Mouse (Mus musculus): ENCODE results near the gene Trim66. TPM values are rescaled to one million over a fixed set of nuclear protein-coding genes. Genes with fewer than 3 reads are reported as not detected.

Trim66 gene
- polyA plus RNA-seq, 1 experiment from 2014 or later = 0.38 TPM

GRCm38 (mm10) chr7:109534921-109535320, 27.0 kb upstream of the Trim66 start:
- Histone ChIP-seq H3K27me3 (replicated peaks; ENCODE audit: control insufficient read depth, insufficient read depth, low read length) (no peaks in the 10 kb centered on the region), H3K9ac (ENCODE audit: low read length) (no peak overlapping the region), H3K4me1 (ENCODE audit: control insufficient read depth, insufficient read depth, low read length) (peaks cover 14% of the 10 kb centered on the region), H3K36me3 (ENCODE audit: control insufficient read depth, insufficient read depth, low read length) (no peaks in the 10 kb centered on the region), H3K9me3 (replicated peaks; ENCODE audit: control insufficient read depth, low read length) (no peaks in the 10 kb centered on the region), H3K4me3 (ENCODE audit: low read depth, low read length) (no peak overlapping the region), H3K27ac (ENCODE audit: low read depth, low read length) (no peak overlapping the region), H3K4me2 (ENCODE audit: low read length) (no peak overlapping the region)
- DNase-seq (ENCODE audit: low spot score) (no peak), ATAC-seq (no peak)
- WGBS = 97% methylated on average over 3 of the region's 3 CpGs

GRCm38 (mm10) chr7:109533888-109534287, 26.0 kb upstream of the Trim66 start:
- Histone ChIP-seq H3K27me3 (replicated peaks; ENCODE audit: control insufficient read depth, insufficient read depth, low read length) (no peaks in the 10 kb centered on the region), H3K4me1 (ENCODE audit: control insufficient read depth, insufficient read depth, low read length) (peaks cover 14% of the 10 kb centered on the region), H3K36me3 (ENCODE audit: control insufficient read depth, insufficient read depth, low read length) (no peaks in the 10 kb centered on the region), H3K27ac (ENCODE audit: low read depth, low read length) (no peak overlapping the region), H3K4me2 (ENCODE audit: low read length) (no peak overlapping the region), H3K4me3 (ENCODE audit: low read depth, low read length) (no peak overlapping the region), H3K9me3 (replicated peaks; ENCODE audit: control insufficient read depth, low read length) (no peaks in the 10 kb centered on the region), H3K9ac (ENCODE audit: low read length) (no peak overlapping the region)
- no peak for DNase-seq (ENCODE audit: low spot score)
- ATAC-seq = no peak
- 76% methylated on average over 4 of the region's 4 CpGs for WGBS

- no peak overlapping the region for H3K27ac ChIP-seq (ENCODE audit: low read depth, low read length)
- H3K4me3 ChIP-seq (ENCODE audit: low read depth, low read length) = no peak overlapping the region
- H3K9me3 ChIP-seq (replicated peaks; ENCODE audit: control insufficient read depth, low read length) = no peaks in the 10 kb centered on the region
- no peaks in the 10 kb centered on the region for H3K36me3 ChIP-seq (ENCODE audit: control insufficient read depth, insufficient read depth, low read length)
- no peaks in the 10 kb centered on the region for H3K27me3 ChIP-seq (replicated peaks; ENCODE audit: control insufficient read depth, insufficient read depth, low read length)
- no peak for ATAC-seq
- no peak overlapping the region for H3K4me2 ChIP-seq (ENCODE audit: low read length)
- H3K9ac ChIP-seq (ENCODE audit: low read length) = no peak overlapping the region
- DNase-seq (ENCODE audit: low spot score) = no peak
- 83% methylated on average over 4 of the region's 4 CpGs for WGBS
- H3K4me1 ChIP-seq (ENCODE audit: control insufficient read depth, insufficient read depth, low read length) = peaks cover 14% of the 10 kb centered on the region
Measured at GRCm38 (mm10) chr7:109533129-109533528, 25.2 kb upstream of the Trim66 start.

GRCm38 (mm10) chr7:109532691-109533090, 24.8 kb upstream of the Trim66 start:
- Histone ChIP-seq H3K4me3 (ENCODE audit: low read depth, low read length) (no peak overlapping the region), H3K4me1 (ENCODE audit: control insufficient read depth, insufficient read depth, low read length) (peaks cover 14% of the 10 kb centered on the region), H3K27ac (ENCODE audit: low read depth, low read length) (no peak overlapping the region), H3K27me3 (replicated peaks; ENCODE audit: control insufficient read depth, insufficient read depth, low read length) (no peaks in the 10 kb centered on the region), H3K9me3 (replicated peaks; ENCODE audit: control insufficient read depth, low read length) (no peaks in the 10 kb centered on the region), H3K36me3 (ENCODE audit: control insufficient read depth, insufficient read depth, low read length) (no peaks in the 10 kb centered on the region), H3K4me2 (ENCODE audit: low read length) (no peak overlapping the region), H3K9ac (ENCODE audit: low read length) (no peak overlapping the region)
- no peak for DNase-seq (ENCODE audit: low spot score)
- 74% methylated on average over 3 of the region's 3 CpGs for WGBS
- no peak for ATAC-seq

GRCm38 (mm10) chr7:109531501-109531900, 23.6 kb upstream of the Trim66 start:
- peaks cover 2% of the 10 kb centered on the region; the same call in 1 of the 2 replicates for H3K36me3 ChIP-seq (ENCODE audit: control insufficient read depth, insufficient read depth, low read length)
- DNase-seq (ENCODE audit: low spot score) (no peak), ATAC-seq (no peak)
- peaks cover 9% of the 10 kb centered on the region; the same call in 1 of the 2 replicates for H3K4me1 ChIP-seq (ENCODE audit: control insufficient read depth, insufficient read depth, low read length)
- H3K9me3 ChIP-seq (replicated peaks; ENCODE audit: control insufficient read depth, low read length) = no peaks in the 10 kb centered on the region
- H3K9ac ChIP-seq (ENCODE audit: low read length) = no peak overlapping the region
- 88% methylated on average over 5 of the region's 5 CpGs for WGBS
- no peak overlapping the region for H3K4me2 ChIP-seq (ENCODE audit: low read length)
- no peaks in the 10 kb centered on the region for H3K27me3 ChIP-seq (replicated peaks; ENCODE audit: control insufficient read depth, insufficient read depth, low read length)
- H3K4me3 ChIP-seq (ENCODE audit: low read depth, low read length) = no peak overlapping the region
- H3K27ac ChIP-seq (ENCODE audit: low read depth, low read length) = no peak overlapping the region

- no peak overlapping the region for H3K9ac ChIP-seq (ENCODE audit: low read length)
- H3K27ac ChIP-seq (ENCODE audit: low read depth, low read length) = no peak overlapping the region
- no peak for DNase-seq (ENCODE audit: low spot score)
Measured at GRCm38 (mm10) chr7:109529741-109530140, 21.8 kb upstream of the Trim66 start.

GRCm38 (mm10) chr7:109528356-109528755, 20.4 kb upstream of the Trim66 start:
- Histone ChIP-seq H3K4me3 (ENCODE audit: low read depth, low read length) (no peak overlapping the region), H3K9ac (ENCODE audit: low read length) (no peak overlapping the region), H3K27me3 (replicated peaks; ENCODE audit: control insufficient read depth, insufficient read depth, low read length) (no peaks in the 10 kb centered on the region), H3K27ac (ENCODE audit: low read depth, low read length) (no peak overlapping the region), H3K4me2 (ENCODE audit: low read length) (no peak overlapping the region), H3K4me1 (ENCODE audit: control insufficient read depth, insufficient read depth, low read length) (no peaks in the 10 kb centered on the region), H3K36me3 (ENCODE audit: control insufficient read depth, insufficient read depth, low read length) (peaks cover 32% of the 10 kb centered on the region), H3K9me3 (replicated peaks; ENCODE audit: control insufficient read depth, low read length) (no peaks in the 10 kb centered on the region)
- WGBS = 11% methylated on average over 3 of the region's 3 CpGs
- peak; percentile 61 for DNase-seq (ENCODE audit: low spot score)
- ATAC-seq = peak; percentile 70

More at GRCm38 (mm10) chr7:109529741-109530140, 21.8 kb upstream of the Trim66 start:
- Histone ChIP-seq H3K9me3 (replicated peaks; ENCODE audit: control insufficient read depth, low read length) (no peaks in the 10 kb centered on the region), H3K4me1 (ENCODE audit: control insufficient read depth, insufficient read depth, low read length) (no peaks in the 10 kb centered on the region), H3K4me3 (ENCODE audit: low read depth, low read length) (no peak overlapping the region), H3K36me3 (ENCODE audit: control insufficient read depth, insufficient read depth, low read length) (peaks cover 19% of the 10 kb centered on the region), H3K4me2 (ENCODE audit: low read length) (no peak overlapping the region), H3K27me3 (replicated peaks; ENCODE audit: control insufficient read depth, insufficient read depth, low read length) (no peaks in the 10 kb centered on the region)
- WGBS = 84% methylated on average over 2 of the region's 2 CpGs
- no peak for ATAC-seq

- H3K9me3 ChIP-seq (replicated peaks; ENCODE audit: control insufficient read depth, low read length) = no peaks in the 10 kb centered on the region
- no peaks in the 10 kb centered on the region for H3K4me1 ChIP-seq (ENCODE audit: control insufficient read depth, insufficient read depth, low read length)
- H3K27me3 ChIP-seq (replicated peaks; ENCODE audit: control insufficient read depth, insufficient read depth, low read length) = no peaks in the 10 kb centered on the region
- H3K27ac ChIP-seq (ENCODE audit: low read depth, low read length) = no peak overlapping the region
- 80% methylated on average over 3 of the region's 3 CpGs for WGBS
- ATAC-seq (no peak), DNase-seq (ENCODE audit: low spot score) (no peak)
- no peak overlapping the region for H3K4me2 ChIP-seq (ENCODE audit: low read length)
- no peak overlapping the region; the same call in 1 of the 2 replicates for H3K9ac ChIP-seq (ENCODE audit: low read length)
- H3K36me3 ChIP-seq (ENCODE audit: control insufficient read depth, insufficient read depth, low read length) = peaks cover 40% of the 10 kb centered on the region
- no peak overlapping the region for H3K4me3 ChIP-seq (ENCODE audit: low read depth, low read length)
Measured at GRCm38 (mm10) chr7:109527536-109527935, 19.6 kb upstream of the Trim66 start.

GRCm38 (mm10) chr7:109525740-109526663, 18.1 kb upstream of the Trim66 start:
- Histone ChIP-seq H3K4me3 (ENCODE audit: low read depth, low read length) (no peak overlapping the region), H3K36me3 (ENCODE audit: control insufficient read depth, insufficient read depth, low read length) (peaks cover 55% of the 10 kb centered on the region), H3K9me3 (replicated peaks; ENCODE audit: control insufficient read depth, low read length) (no peaks in the 10 kb centered on the region), H3K9ac (ENCODE audit: low read length) (no peak overlapping the region), H3K27me3 (replicated peaks; ENCODE audit: control insufficient read depth, insufficient read depth, low read length) (no peaks in the 10 kb centered on the region), H3K4me1 (ENCODE audit: control insufficient read depth, insufficient read depth, low read length) (no peaks in the 10 kb centered on the region), H3K4me2 (ENCODE audit: low read length) (no peak overlapping the region), H3K27ac (ENCODE audit: low read depth, low read length) (no peak overlapping the region)
- 85% methylated on average over 16 of the region's 16 CpGs for WGBS
- no peak for ATAC-seq
- no peak for DNase-seq (ENCODE audit: low spot score)

All from forebrain, embryonic 14.5 days (tissue).